Mouse (Mus musculus) thymus, adult 2 months (tissue): ENCODE data around the gene Dhx37.

ENCODE experiments used
- CTCF ChIP-seq: fragments of 200-500 bp; IDR thresholded peaks from 2 replicates; pipeline ENCODE4 v1.5.1; 2012; ENCODE audit warnings: mild to moderate bottlenecking, control low read depth, low read length, moderate library complexity, borderline replicate concordance; ENCODE audit not compliant: control insufficient read depth, poor library complexity, insufficient read depth; ENCODE audit errors: extremely low read depth
- POLR2A ChIP-seq: fragments of 200-500 bp; IDR thresholded peaks from 2 replicates; pipeline ENCODE4 v1.6.1; 2012; ENCODE audit warnings: mild to moderate bottlenecking, low read length, control low read depth, moderate library complexity; ENCODE audit not compliant: control insufficient read depth, poor library complexity, insufficient read depth; ENCODE audit errors: extremely low read depth

DNA sequence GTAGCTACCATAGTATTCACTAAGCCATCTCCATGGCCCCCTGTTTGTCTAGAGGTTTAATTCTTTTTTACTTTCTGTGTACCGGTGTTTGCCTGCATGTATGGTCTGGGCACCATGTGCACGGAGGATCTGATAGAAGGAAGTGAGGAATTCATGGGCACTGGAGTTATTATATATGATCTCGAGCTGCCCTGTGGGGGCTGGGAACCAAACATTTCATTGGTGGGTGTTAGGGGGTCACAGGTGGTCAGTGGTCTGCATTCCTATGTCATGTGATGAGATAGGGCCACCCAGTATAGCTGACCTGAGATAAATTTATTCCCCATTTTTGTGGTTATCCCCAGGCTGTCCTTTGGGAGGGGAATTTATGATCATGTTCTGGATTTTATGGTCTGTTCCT lies 38.9 kb downstream of the Dhx37 start:
- no peak for TF ChIP-seq CTCF
- TF ChIP-seq POLR2A = no peak
